Mouse (Mus musculus): ENCODE measurements around the gene Isg15.
"Not testable (repeated sequence)": the region's sequence is repeated elsewhere in the genome, so short reads cannot be mapped to it uniquely, and the experiment has no call there.

Isg15 gene

DNA sequence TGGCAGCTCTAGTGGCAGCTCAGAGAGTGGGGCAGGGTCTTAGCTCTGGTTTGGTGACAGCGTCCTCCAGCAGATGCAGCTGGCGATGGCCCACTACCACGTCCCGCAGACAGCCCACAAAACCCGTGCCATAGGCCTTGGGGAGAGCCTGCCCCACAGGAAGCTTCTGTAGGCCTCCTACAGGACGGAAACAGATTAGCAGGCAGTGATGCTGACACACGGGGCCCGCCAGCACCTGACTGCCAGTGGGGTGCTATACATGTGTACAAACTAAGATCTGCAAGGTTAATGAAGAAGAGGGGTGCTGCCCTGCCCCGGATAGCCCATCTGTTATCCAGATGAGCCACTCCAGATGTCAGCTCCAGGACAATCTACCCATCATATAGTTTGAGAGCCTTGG lies 34.1 kb downstream of the Isg15 start:
- no peak for DNase-seq (ENCODE audit: low spot score in 2 of 2)

DNA sequence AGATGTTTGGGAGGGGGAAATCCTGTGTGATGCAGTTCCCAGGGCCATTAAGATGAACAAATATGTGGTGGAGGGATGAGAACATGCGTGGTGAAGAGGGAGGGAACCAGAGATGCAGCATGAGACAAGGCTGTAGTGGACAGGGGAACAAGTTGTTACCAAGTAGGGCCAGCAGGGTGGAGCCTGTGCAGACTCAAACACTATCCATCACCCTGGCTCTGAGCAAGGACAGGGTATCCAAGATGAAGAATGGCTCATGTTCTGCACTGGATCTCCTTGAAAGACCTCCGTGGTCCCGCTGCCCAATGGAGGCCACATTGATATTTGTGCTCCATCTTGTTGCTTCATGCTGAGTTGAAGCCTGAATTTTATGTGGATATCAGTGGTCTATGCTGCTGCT lies 45.8 kb downstream of the Isg15 start:
- DNase-seq (ENCODE audit: low spot score in 2 of 2) = no peak

DNA sequence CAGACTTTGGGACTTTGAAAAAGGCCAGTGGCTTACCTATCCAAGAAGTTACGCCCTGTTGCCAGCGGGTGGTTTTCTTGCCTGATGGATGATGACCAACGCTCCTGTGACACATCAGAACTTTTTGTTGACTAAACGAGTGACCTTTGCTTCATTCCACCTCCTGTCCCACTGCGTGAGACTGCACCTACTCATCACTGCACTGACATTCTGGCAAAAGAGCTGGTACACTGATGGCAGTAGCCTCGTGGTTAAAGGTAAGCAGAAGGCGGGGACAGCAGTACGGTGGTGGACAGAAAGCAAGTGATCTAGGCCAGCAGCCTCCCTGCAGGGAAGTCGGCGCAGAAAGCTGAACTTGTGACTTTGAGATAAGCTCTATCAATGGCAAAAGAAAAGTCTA lies 49.7 kb downstream of the Isg15 start:
- DNase-seq (ENCODE audit: low spot score in 2 of 2) = not testable (repeated sequence)
